Mouse (Mus musculus) effector memory CD4-positive, alpha-beta T cell, adult 7 months (primary cell): Measurements from ENCODE around the gene Saxo2. TPM values are rescaled to one million over a fixed set of nuclear protein-coding genes. Genes with fewer than 3 reads are reported as not detected.

Experiments
- polyA plus RNA-seq: library from polyadenylated mRNA; unstranded; fragments of 100-300 nt; shearing (Covaris generic); gene quantifications from one replicate; pipeline ENCODE4 v1.2.1, GENCODE M21; 2017

The Saxo2 gene
- polyA plus RNA-seq: not detected

GRCm38 (mm10) chr7:82648353-82649080 lies at the start of gene Saxo2, which contains the start of gene Efl1:
Gene Saxo2 (minus strand): TSS chr7:82648528.
Gene Efl1 (plus strand): TSS chr7:82648614.

Other genes with a start within 250 kb of the Saxo2 start
- 28.1 TPM for gene Efl1, start 86 bp upstream of the Saxo2 start, polyA plus RNA-seq
- 2.2 TPM for gene Mex3b, start 218.8 kb upstream of the Saxo2 start, polyA plus RNA-seq